Mouse (Mus musculus): ENCODE data around the gene Hes2.

Hes2 gene

GRCm38 (mm10) chr4:152162748-152163147, 4.1 kb downstream of the Hes2 start:
- no peak for DNase-seq

GRCm38 (mm10) chr4:152165036-152165931, 6.6 kb downstream of the Hes2 start:
- DNase-seq = peak; percentile 85

- DNase-seq = peak; percentile 63
Observed at GRCm38 (mm10) chr4:152168052-152168451, 9.4 kb downstream of the Hes2 start.

- no peak for DNase-seq
Observed at GRCm38 (mm10) chr4:152169103-152169502, 10.4 kb downstream of the Hes2 start.

- DNase-seq = no peak
Observed at GRCm38 (mm10) chr4:152170286-152170685, 11.6 kb downstream of the Hes2 start.

GRCm38 (mm10) chr4:152171543-152171942, 12.9 kb downstream of the Hes2 start:
- DNase-seq = no peak

- DNase-seq = peak; percentile 85
Observed at GRCm38 (mm10) chr4:152173041-152173440, 14.4 kb downstream of the Hes2 start.

- peak; percentile 46 for DNase-seq
Observed at GRCm38 (mm10) chr4:152173956-152174355, 15.3 kb downstream of the Hes2 start.

GRCm38 (mm10) chr4:152176638-152177037, 18.0 kb downstream of the Hes2 start:
- DNase-seq = no peak

- no peak for DNase-seq
Observed at GRCm38 (mm10) chr4:152177174-152177536, 18.5 kb downstream of the Hes2 start.

- DNase-seq = peak; percentile 93
Observed at GRCm38 (mm10) chr4:152177537-152178343, 19.1 kb downstream of the Hes2 start, which contains the start of gene Acot7. TSS of gene Acot7 (plus strand) at chr4:152178134.

GRCm38 (mm10) chr4:152178344-152178864, 19.7 kb downstream of the Hes2 start:
- DNase-seq = peak; percentile 77

GRCm38 (mm10) chr4:152178916-152179705, 20.4 kb downstream of the Hes2 start:
- DNase-seq = no peak

GRCm38 (mm10) chr4:152179946-152180660, 21.4 kb downstream of the Hes2 start:
- no peak for DNase-seq

- no peak for DNase-seq
Observed at GRCm38 (mm10) chr4:152182205-152182604, 23.5 kb downstream of the Hes2 start.

GRCm38 (mm10) chr4:152184353-152185035, 25.8 kb downstream of the Hes2 start:
- DNase-seq = peak; percentile 49

- peak; percentile 74 for DNase-seq
Observed at GRCm38 (mm10) chr4:152185137-152185509, 26.5 kb downstream of the Hes2 start.

GRCm38 (mm10) chr4:152185510-152186204, 27.0 kb downstream of the Hes2 start:
- DNase-seq = peak; percentile 71

- DNase-seq = peak; percentile 38
Observed at GRCm38 (mm10) chr4:152186205-152187082, 27.8 kb downstream of the Hes2 start.

GRCm38 (mm10) chr4:152187142-152187541, 28.5 kb downstream of the Hes2 start:
- peak; percentile 48 for DNase-seq
